Mouse (Mus musculus) brown adipose tissue, adult 24 weeks (tissue): Measurements from ENCODE around the gene Mocs1. TPM values are rescaled to one million over a fixed set of nuclear protein-coding genes. Genes with fewer than 3 reads are reported as not detected.

ENCODE experiments used
- H3K27ac ChIP-seq: fragments of 200-500 bp; replicated peaks from 2 replicates; pipeline ENCODE4 v1.5.1; 2012; ENCODE audit warnings: low read depth, mild to moderate bottlenecking, low read length
- H3K4me1 ChIP-seq: fragments of 200-500 bp; 2 replicates; pipeline ENCODE4 v1.6.1; 2012; ENCODE audit warnings: low read length, mixed read lengths; ENCODE audit not compliant: control insufficient read depth, insufficient read depth, insufficient read length
- H3K4me3 ChIP-seq: fragments of 200-500 bp; 2 replicates; pipeline ENCODE4 v1.5.1; 2012; ENCODE audit warnings: low read depth, mild to moderate bottlenecking, low read length, moderate library complexity; ENCODE audit not compliant: insufficient read depth
- polyA plus RNA-seq: library from polyadenylated mRNA; stranded (reverse); fragments of >200 nt; gene quantifications from 2 replicates; pipeline ENCODE4 v1.2.4, GENCODE M21; 2012; ENCODE audit not compliant: missing spikeins, insufficient read depth, insufficient read length

Mocs1 gene
- polyA plus RNA-seq, 1 experiment, result 24.1 TPM

DNA sequence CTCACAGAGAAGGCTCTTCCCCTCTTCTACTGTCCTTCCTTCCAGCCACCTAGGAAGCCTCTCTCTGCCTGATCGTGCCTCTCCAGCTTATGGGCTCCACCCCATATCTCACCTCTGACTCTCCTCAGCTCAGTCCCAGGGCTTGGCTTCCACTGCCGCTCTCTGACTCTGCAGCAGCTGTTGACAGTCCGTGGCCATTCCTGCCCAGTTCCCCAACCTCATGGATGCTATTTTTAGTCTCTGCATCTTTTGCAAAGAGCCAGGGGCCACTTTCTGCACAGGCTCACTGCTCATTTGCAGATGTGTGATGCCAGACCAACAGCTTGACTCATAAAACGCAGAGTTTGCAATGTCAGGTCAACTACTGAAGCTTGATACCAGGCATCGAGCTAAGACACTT, 60.9 kb downstream of the Mocs1 start:
- Histone ChIP-seq H3K4me1 (no peaks in the 10 kb centered on the region), H3K27ac (no peak overlapping the region), H3K4me3 (no peak overlapping the region)

DNA sequence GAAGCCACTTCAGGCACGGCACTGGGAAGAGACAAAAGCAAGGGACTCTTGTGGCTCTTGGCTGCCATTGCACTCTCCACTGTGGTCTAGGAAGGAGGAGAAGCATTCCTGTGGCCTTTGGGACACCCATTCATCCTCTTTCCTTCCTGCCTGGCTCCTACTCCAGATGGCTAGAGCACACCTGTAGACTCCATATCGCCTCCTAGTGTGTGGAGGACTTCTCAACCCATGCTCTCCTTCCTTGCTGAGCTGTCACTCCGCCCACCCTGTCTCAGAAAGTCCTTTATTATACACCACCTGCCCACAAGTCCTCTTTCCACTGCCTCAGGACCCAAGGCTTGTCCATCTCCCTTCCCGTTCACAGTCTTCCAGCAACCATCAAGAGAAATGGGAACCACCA, 65.1 kb downstream of the Mocs1 start:
- no peak overlapping the region for H3K4me3 ChIP-seq
- H3K27ac ChIP-seq, result no peak overlapping the region
- no peaks in the 10 kb centered on the region for H3K4me1 ChIP-seq

DNA sequence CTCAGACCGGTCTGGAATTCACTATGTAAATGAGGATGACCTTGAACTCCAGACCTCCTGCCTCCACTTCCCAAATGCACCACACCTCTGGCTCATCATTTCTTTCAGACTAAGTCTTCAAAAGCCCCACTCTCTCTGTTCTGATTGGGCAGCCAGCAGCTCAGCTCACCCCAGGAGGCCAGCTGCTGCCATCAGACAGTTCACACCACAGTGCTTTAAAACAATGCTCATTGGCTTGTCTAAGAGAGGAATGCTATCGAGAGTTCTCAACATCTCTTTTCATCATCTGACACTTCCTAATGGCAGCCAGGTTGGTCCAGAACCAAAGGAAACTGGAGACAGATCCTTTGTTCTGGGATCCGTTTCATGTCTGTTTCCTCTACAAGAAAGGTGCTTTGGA, 70.0 kb downstream of the Mocs1 start:
- Histone ChIP-seq H3K4me3 (no peak overlapping the region), H3K4me1 (no peaks in the 10 kb centered on the region), H3K27ac (no peak overlapping the region)

DNA sequence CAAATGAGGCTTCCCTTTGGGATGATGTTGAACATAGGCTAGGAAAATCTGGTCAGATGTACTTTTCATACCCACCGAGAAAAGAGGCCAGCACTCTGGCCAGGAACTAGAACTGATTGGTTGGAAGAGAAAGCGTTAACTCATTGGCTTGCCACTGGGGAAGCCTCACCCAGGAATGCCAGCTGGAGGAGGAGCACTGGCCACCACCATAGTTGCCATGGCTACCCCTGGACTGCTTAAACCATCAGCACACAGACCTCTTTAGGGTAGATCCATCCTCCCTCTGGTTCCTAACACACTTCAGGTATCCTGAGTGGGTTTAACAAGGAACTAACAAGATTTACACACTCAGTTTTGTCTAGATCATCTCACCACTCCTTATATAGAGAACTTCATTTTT, 71.5 kb downstream of the Mocs1 start:
- Histone ChIP-seq H3K4me3 (no peak overlapping the region), H3K4me1 (no peaks in the 10 kb centered on the region), H3K27ac (no peak overlapping the region)

DNA sequence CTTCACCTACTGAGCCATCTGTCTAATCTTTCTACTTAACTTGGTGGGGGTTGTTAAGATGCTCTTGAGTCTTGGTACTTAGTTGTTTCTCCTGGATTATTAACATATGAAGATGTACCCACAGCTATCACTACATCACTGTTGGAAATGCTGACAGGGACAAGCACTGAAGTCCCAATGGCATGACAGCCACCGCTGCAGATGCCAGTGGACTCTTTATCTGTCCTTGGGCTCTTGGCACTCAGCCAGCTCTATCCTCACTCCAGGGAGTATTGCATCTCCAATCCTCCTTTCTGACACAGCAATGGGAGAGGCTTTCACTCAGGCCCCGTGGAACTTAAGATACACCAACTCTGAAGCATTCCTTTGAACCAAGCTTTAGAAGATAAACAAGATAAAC, 72.1 kb downstream of the Mocs1 start:
- Histone ChIP-seq H3K4me1 (no peaks in the 10 kb centered on the region), H3K27ac (no peak overlapping the region), H3K4me3 (no peak overlapping the region)

DNA sequence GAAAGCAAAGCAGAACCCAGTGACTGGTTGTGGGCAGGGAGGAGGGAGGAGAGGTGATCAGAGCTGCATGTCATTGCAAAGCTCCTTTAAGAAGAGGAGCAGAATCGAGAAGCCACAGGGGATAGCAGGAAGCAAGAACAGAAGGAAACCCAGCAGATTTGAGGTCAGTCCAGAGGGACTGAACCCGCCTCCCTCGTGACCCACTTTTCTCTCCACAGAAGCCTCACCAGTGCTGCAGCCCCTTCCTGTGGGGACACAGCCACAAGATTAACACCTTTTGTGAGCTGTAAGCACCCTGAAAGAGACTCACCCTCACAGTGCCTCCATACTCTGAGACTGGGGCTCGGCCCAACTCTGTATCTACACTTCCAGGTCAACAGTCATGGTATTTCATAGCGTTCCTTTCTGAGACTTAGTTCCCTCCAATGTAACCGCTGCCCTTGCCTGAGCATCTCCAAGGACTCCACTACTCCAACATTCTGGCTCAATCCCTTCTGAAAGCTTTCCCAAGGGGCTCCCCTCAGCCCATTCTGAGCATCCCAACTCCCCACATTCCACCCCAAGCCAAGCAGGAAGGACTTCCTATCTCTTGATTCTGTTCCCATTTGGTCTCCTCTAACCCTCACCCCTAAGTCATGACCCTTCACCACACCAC, 75.2 kb downstream of the Mocs1 start:
- Histone ChIP-seq H3K4me3 (no peak overlapping the region), H3K4me1 (no peaks in the 10 kb centered on the region), H3K27ac (no peak overlapping the region; the same call in 1 of the 2 replicates)

Other genes with a start within 250 kb of the Mocs1 start
- 1.2 TPM in 2 replicates for gene Daam2, start 136.0 kb downstream of the Mocs1 start, polyA plus RNA-seq
- not detected in 2 replicates for gene Kif6, start 186.8 kb downstream of the Mocs1 start, polyA plus RNA-seq